Mouse (Mus musculus): ENCODE measurements at regions not wholly inside any gene's neighbourhood (a gene's known extent, or its start where the extent isn't known, plus 50 kb on each side); places are given as distances from the start of the nearest gene placed in this dataset.
A peak's percentile ranks its signal among the peaks of the same experiment; 100 is the strongest.

- no peak for DNase-seq (ENCODE audit: low read depth, low spot score)
Measured at GRCm38 (mm10) chr15:32061573-32061972, 115.5 kb upstream of the Tas2r119 start.

- no peak for DNase-seq (ENCODE audit: low read depth, low spot score)
Measured at GRCm38 (mm10) chr15:32082109-32082508, 95.0 kb upstream of the Tas2r119 start.

- DNase-seq (ENCODE audit: low read depth, low spot score), result no peak
Measured at GRCm38 (mm10) chr15:32093889-32094288, 83.2 kb upstream of the Tas2r119 start.

- no peak for DNase-seq (ENCODE audit: low read depth, low spot score)
Measured at GRCm38 (mm10) chr15:32095554-32095953, 81.5 kb upstream of the Tas2r119 start.

GRCm38 (mm10) chr15:32110659-32111058 is 66.4 kb upstream of the Tas2r119 start:
- peak; percentile 88 for DNase-seq (ENCODE audit: low read depth, low spot score)
